Mouse (Mus musculus): ENCODE measurements around the gene Acr. TPM values are rescaled to one million over a fixed set of nuclear protein-coding genes. Genes with fewer than 3 reads are reported as not detected.

Acr gene
- polyA plus RNA-seq, 1 experiment, result 1.1 TPM

DNA sequence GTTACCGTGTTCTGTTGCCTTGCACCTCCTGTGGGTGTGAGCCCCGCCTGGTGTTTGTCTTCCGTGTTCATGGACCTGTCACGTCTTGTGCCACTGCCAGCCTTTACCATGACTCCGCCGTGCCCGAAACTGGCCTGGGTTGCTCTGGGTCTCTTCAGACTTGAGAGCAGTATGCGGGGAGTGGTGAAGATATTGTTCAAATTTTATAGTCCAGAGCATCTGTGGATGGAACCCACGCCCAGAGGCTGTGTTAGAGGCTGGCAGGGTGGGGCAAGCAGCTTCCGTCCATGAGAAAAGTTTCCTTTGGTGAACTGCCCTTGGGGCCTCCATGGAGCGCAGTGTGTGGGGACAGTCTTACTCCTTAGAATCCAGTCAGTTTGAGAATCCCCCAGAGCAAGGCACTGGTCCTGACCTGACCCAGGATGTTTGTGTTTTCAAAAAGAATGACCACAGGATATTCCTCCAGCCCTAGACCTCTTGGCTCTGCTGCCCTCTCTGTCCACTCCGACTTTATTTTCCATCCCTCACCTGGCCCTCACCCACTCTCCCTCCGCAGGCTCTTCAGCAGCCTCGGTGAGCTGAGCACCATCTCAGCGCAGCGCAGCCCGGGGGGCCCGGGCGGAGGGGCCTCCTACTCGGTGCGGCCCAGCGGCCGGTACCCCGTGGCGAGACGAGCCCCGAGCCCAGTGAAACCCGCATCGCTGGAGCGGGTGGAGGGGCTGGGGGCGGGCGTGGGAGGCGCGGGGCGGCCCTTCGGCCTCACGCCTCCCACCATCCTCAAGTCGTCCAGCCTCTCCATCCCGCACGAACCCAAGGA is 10.7 kb upstream of the Acr start:
- WGBS, result 93% methylated on average over 38 of the region's 40 CpGs
- Histone ChIP-seq H3K4me3 (ENCODE audit: extremely low read depth, insufficient read depth, insufficient read length) (no peak overlapping the region), H3K27me3 (ENCODE audit: control insufficient read depth, insufficient read depth, low read length) (no peaks in the 10 kb centered on the region), H3K27ac (ENCODE audit: insufficient read depth, low read length) (no peak overlapping the region), H3K36me3 (ENCODE audit: control insufficient read depth, insufficient read depth, low read length) (no peaks in the 10 kb centered on the region), H3K4me1 (ENCODE audit: control insufficient read depth, insufficient read depth, insufficient read length) (no peaks in the 10 kb centered on the region; the same call in 1 of the 2 replicates)
- no peak for DNase-seq (ENCODE audit: low read depth in 1 of 2, low spot score in 2 of 2)
- TF ChIP-seq POLR2A (IDR thresholded peaks at IDR 0.05; ENCODE audit: low read depth, low read length) (no peak), CTCF (IDR thresholded peaks at IDR 0.05; ENCODE audit: extremely low read depth, insufficient read depth, insufficient read length, insufficient replicate concordance) (no peak)

DNA sequence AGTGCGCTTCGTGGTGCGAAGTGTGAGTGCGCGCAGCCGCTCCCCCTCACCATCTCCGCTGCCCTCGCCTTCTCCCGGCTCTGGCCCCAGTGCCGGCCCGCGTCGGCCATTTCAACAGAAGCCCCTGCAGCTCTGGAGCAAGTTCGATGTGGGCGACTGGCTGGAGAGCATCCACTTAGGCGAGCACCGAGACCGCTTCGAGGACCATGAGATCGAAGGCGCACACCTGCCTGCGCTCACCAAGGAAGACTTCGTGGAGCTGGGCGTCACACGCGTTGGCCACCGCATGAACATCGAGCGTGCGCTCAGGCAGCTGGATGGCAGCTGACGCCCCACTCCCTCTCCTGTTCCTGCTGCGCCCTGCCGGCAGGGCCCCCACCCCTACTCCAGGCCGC is 10.1 kb upstream of the Acr start:
- Histone ChIP-seq H3K27ac (ENCODE audit: insufficient read depth, low read length) (no peak overlapping the region), H3K4me3 (ENCODE audit: extremely low read depth, insufficient read depth, insufficient read length) (no peak overlapping the region), H3K27me3 (ENCODE audit: control insufficient read depth, insufficient read depth, low read length) (no peaks in the 10 kb centered on the region), H3K36me3 (ENCODE audit: control insufficient read depth, insufficient read depth, low read length) (no peaks in the 10 kb centered on the region), H3K4me1 (ENCODE audit: control insufficient read depth, insufficient read depth, insufficient read length) (no peaks in the 10 kb centered on the region; the same call in 1 of the 2 replicates)
- no peak for TF ChIP-seq POLR2A (IDR thresholded peaks at IDR 0.05; ENCODE audit: low read depth, low read length)
- no peak for TF ChIP-seq CTCF (IDR thresholded peaks at IDR 0.05; ENCODE audit: extremely low read depth, insufficient read depth, insufficient read length, insufficient replicate concordance)
- DNase-seq (ENCODE audit: low read depth in 1 of 2, low spot score in 2 of 2), result no peak
- WGBS, result 91% methylated on average over 34 of the region's 34 CpGs

DNA sequence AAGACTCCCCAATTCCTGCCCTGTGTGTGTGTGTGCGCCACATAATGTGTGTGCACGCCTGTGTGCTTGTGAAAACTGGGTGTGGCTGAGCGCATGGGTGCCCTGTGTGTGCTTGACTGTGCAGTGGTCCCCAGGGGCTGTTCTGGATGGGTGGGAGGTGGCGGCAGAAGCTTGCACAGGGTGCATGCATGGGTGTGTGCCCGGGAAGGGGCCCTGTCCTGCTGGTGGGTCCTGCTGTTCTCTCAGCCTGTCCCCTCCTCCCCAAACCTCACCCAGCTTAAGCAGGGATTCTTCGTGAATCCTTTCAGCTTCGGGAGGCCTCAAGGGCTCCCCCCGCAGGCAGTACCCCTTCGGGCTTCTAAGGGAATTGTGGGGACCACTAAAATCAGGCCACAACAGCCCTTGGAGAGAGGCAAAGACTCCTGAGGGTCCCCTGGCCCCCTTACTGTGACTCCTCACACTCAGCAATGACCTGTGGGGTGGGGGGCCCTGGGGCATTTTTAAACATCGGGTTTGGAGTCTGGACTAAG is 8.9 kb upstream of the Acr start:
- no peak for TF ChIP-seq POLR2A (IDR thresholded peaks at IDR 0.05; ENCODE audit: low read depth, low read length)
- TF ChIP-seq CTCF (IDR thresholded peaks at IDR 0.05; ENCODE audit: extremely low read depth, insufficient read depth, insufficient read length, insufficient replicate concordance), result no peak
- no peaks in the 10 kb centered on the region for H3K36me3 ChIP-seq (ENCODE audit: control insufficient read depth, insufficient read depth, low read length)
- H3K4me3 ChIP-seq (ENCODE audit: extremely low read depth, insufficient read depth, insufficient read length), result no peak overlapping the region
- WGBS, result 85% methylated on average over 10 of the region's 10 CpGs
- no peaks in the 10 kb centered on the region; the same call in 1 of the 2 replicates for H3K4me1 ChIP-seq (ENCODE audit: control insufficient read depth, insufficient read depth, insufficient read length)
- H3K27ac ChIP-seq (ENCODE audit: insufficient read depth, low read length), result no peak overlapping the region
- no peaks in the 10 kb centered on the region for H3K27me3 ChIP-seq (ENCODE audit: control insufficient read depth, insufficient read depth, low read length)
- DNase-seq (ENCODE audit: low read depth in 1 of 2, low spot score in 2 of 2), result no peak

GRCm38 (mm10) chr15:89572147-89572546 is 4.0 kb downstream of the Acr start:
- no peaks in the 10 kb centered on the region for H3K4me1 ChIP-seq (ENCODE audit: control insufficient read depth, insufficient read depth, insufficient read length)
- no peak for DNase-seq (ENCODE audit: low read depth in 1 of 2, low spot score in 2 of 2)
- no peaks in the 10 kb centered on the region for H3K27me3 ChIP-seq (ENCODE audit: control insufficient read depth, insufficient read depth, low read length)
- no peak overlapping the region for H3K4me3 ChIP-seq (ENCODE audit: extremely low read depth, insufficient read depth, insufficient read length)
- H3K36me3 ChIP-seq (ENCODE audit: control insufficient read depth, insufficient read depth, low read length), result no peaks in the 10 kb centered on the region
- no peak for TF ChIP-seq CTCF (IDR thresholded peaks at IDR 0.05; ENCODE audit: extremely low read depth, insufficient read depth, insufficient read length, insufficient replicate concordance)
- 26% methylated on average over 8 of the region's 8 CpGs for WGBS
- H3K27ac ChIP-seq (ENCODE audit: insufficient read depth, low read length), result no peak overlapping the region

GRCm38 (mm10) chr15:89582494-89582893 is 14.4 kb downstream of the Acr start:
- Histone ChIP-seq H3K36me3 (ENCODE audit: control insufficient read depth, insufficient read depth, low read length) (no peaks in the 10 kb centered on the region), H3K27ac (ENCODE audit: insufficient read depth, low read length) (no peak overlapping the region), H3K4me1 (ENCODE audit: control insufficient read depth, insufficient read depth, insufficient read length) (no peaks in the 10 kb centered on the region), H3K27me3 (ENCODE audit: control insufficient read depth, insufficient read depth, low read length) (no peaks in the 10 kb centered on the region), H3K4me3 (ENCODE audit: extremely low read depth, insufficient read depth, insufficient read length) (no peak overlapping the region)
- TF ChIP-seq POLR2A (IDR thresholded peaks at IDR 0.05; ENCODE audit: low read depth, low read length) (no peak), CTCF (IDR thresholded peaks at IDR 0.05; ENCODE audit: extremely low read depth, insufficient read depth, insufficient read length, insufficient replicate concordance) (no peak)
- WGBS, result 89% methylated on average over 7 of the region's 7 CpGs
- DNase-seq (ENCODE audit: low read depth in 1 of 2, low spot score in 2 of 2), result no peak

GRCm38 (mm10) chr15:89585101-89585500 is 17.0 kb downstream of the Acr start:
- Histone ChIP-seq H3K27ac (ENCODE audit: insufficient read depth, low read length) (no peak overlapping the region), H3K4me3 (ENCODE audit: extremely low read depth, insufficient read depth, insufficient read length) (no peak overlapping the region), H3K4me1 (ENCODE audit: control insufficient read depth, insufficient read depth, insufficient read length) (no peaks in the 10 kb centered on the region), H3K36me3 (ENCODE audit: control insufficient read depth, insufficient read depth, low read length) (no peaks in the 10 kb centered on the region), H3K27me3 (ENCODE audit: control insufficient read depth, insufficient read depth, low read length) (peaks cover under 1% of the 10 kb centered on the region; the same call in 1 of the 2 replicates)
- DNase-seq (ENCODE audit: low read depth in 1 of 2, low spot score in 2 of 2), result no peak
- 79% methylated on average over 5 of the region's 5 CpGs for WGBS
- TF ChIP-seq CTCF (IDR thresholded peaks at IDR 0.05; ENCODE audit: extremely low read depth, insufficient read depth, insufficient read length, insufficient replicate concordance) (no peak), POLR2A (IDR thresholded peaks at IDR 0.05; ENCODE audit: low read depth, low read length) (no peak)

DNA sequence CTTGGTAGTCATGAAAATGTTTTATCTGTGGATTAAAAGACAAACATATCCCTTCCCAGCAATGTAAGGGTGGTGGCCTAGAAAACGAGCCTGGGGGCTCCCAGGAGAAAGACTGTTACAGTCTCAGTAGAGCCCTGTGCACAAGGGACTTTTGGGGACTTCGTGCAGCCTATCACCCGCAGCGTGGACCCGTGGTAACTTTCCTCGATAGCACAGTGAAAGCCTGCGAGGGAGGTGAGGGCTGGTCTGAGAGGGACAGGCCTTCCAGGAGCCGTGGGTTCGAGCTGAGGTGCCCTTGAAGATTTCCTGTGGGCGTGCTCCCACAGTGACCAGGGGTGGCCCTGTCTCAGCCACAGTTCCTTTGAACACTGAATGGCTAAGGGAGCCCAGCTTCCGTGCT is 17.5 kb downstream of the Acr start:
- Histone ChIP-seq H3K27me3 (ENCODE audit: control insufficient read depth, insufficient read depth, low read length) (peaks cover 2% of the 10 kb centered on the region; the same call in 1 of the 2 replicates), H3K4me3 (ENCODE audit: extremely low read depth, insufficient read depth, insufficient read length) (no peak overlapping the region), H3K36me3 (ENCODE audit: control insufficient read depth, insufficient read depth, low read length) (no peaks in the 10 kb centered on the region), H3K27ac (ENCODE audit: insufficient read depth, low read length) (no peak overlapping the region), H3K4me1 (ENCODE audit: control insufficient read depth, insufficient read depth, insufficient read length) (no peaks in the 10 kb centered on the region)
- 84% methylated on average over 11 of the region's 11 CpGs for WGBS
- TF ChIP-seq POLR2A (IDR thresholded peaks at IDR 0.05; ENCODE audit: low read depth, low read length) (no peak), CTCF (IDR thresholded peaks at IDR 0.05; ENCODE audit: extremely low read depth, insufficient read depth, insufficient read length, insufficient replicate concordance) (no peak)
- no peak for DNase-seq (ENCODE audit: low read depth in 1 of 2, low spot score in 2 of 2)

Data from spleen, adult 2 months (tissue).